Mouse (Mus musculus) ES-Bruce4 (cell line): Measurements from ENCODE around the gene Hoxd13.

Experiments used
- CTCF ChIP-seq: IDR thresholded peaks from one replicate; pipeline ENCODE4 v1.8.1; 2011; ENCODE audit warnings: low read depth, low read length
- EP300 ChIP-seq: IDR thresholded peaks from 2 replicates; pipeline ENCODE4 v1.6.1; 2011; ENCODE audit warnings: low read depth, low read length; ENCODE audit not compliant: insufficient read depth
- POLR2A ChIP-seq: IDR thresholded peaks from one replicate; pipeline ENCODE4 v1.8.1; 2011; ENCODE audit warnings: low read length; ENCODE audit not compliant: insufficient read depth

- TF ChIP-seq CTCF: no peak
- TF ChIP-seq EP300: no peak
- no peak for TF ChIP-seq POLR2A
Measured at GRCm38 (mm10) chr2:74678891-74679595, 10.9 kb downstream of the Hoxd13 start, which contains the start of gene Hoxd11.
